Mouse (Mus musculus) kidney, embryonic 14.5 days (tissue): ENCODE data around the gene Obsl1. TPM values are rescaled to one million over a fixed set of nuclear protein-coding genes. Genes with fewer than 3 reads are reported as not detected.

Experiments used
- ATAC-seq: fragments of 200-750 bp; cut with Nextera tagmentation; 2 replicates; pipeline ENCODE4 v1.8.0; 2017; ENCODE audit warnings: moderate number of reproducible peaks, mild to moderate bottlenecking, moderate TSS enrichment, moderate library complexity; ENCODE audit not compliant: low FRiP score, low TSS enrichment
- H3K27ac ChIP-seq: fragments of 300-500 bp; sonication (generic); 2 replicates; pipeline ENCODE4 v1.5.1; 2014; ENCODE audit warnings: low read depth, mild to moderate bottlenecking, low read length, moderate library complexity, mixed read lengths
- H3K27me3 ChIP-seq: fragments of 300-500 bp; sonication (generic); 2 replicates; pipeline ENCODE4 v1.6.1; 2014; ENCODE audit warnings: mild to moderate bottlenecking, low read length; ENCODE audit not compliant: control insufficient read depth, insufficient read depth
- H3K36me3 ChIP-seq: fragments of 300-500 bp; sonication (generic); 2 replicates; pipeline ENCODE4 v1.6.1; 2014; ENCODE audit warnings: low read length, mixed read lengths; ENCODE audit not compliant: control insufficient read depth, insufficient read depth
- H3K4me1 ChIP-seq: fragments of 300-500 bp; sonication (generic); 2 replicates; pipeline ENCODE4 v1.6.1; 2014; ENCODE audit warnings: low read length, mixed read lengths; ENCODE audit not compliant: control insufficient read depth, insufficient read depth
- H3K4me2 ChIP-seq: fragments of 300-500 bp; sonication (generic); replicated peaks from 2 replicates; pipeline ENCODE4 v1.6.1; 2014; ENCODE audit warnings: low read depth, mild to moderate bottlenecking, low read length
- H3K4me3 ChIP-seq: fragments of 300-500 bp; sonication (generic); 2 replicates; pipeline ENCODE4 v1.5.1; 2014; ENCODE audit warnings: mild to moderate bottlenecking, low read length
- H3K9ac ChIP-seq: fragments of 300-500 bp; sonication (generic); 2 replicates; pipeline ENCODE4 v1.6.1; 2014; ENCODE audit warnings: low read depth, mild to moderate bottlenecking, low read length, moderate library complexity
- H3K9me3 ChIP-seq: fragments of 300-500 bp; sonication (generic); 2 replicates; pipeline ENCODE4 v1.6.1; 2016; ENCODE audit warnings: low read length; ENCODE audit not compliant: control insufficient read depth
- WGBS: fragments of 180-500 bp; shearing (Covaris S2); extraction: QIAGEN DNeasy Blood & Tissue Kit; methylation state at CpG from one replicate; pipeline ENCODE4 v1.1.7; 2014; 5-methylcytosine and 5-hydroxymethylcytosine counted together
- polyA plus RNA-seq: library from polyadenylated mRNA; unstranded; fragments of >200 nt; fragmentation: Nextera tagmentation; extraction: Ambion mirVana; gene quantifications from 2 replicates; pipeline ENCODE4 v1.2.1, GENCODE M21; 2014

The Obsl1 gene
- polyA plus RNA-seq, 1 experiment from 2014 or later: 79.8 TPM

DNA sequence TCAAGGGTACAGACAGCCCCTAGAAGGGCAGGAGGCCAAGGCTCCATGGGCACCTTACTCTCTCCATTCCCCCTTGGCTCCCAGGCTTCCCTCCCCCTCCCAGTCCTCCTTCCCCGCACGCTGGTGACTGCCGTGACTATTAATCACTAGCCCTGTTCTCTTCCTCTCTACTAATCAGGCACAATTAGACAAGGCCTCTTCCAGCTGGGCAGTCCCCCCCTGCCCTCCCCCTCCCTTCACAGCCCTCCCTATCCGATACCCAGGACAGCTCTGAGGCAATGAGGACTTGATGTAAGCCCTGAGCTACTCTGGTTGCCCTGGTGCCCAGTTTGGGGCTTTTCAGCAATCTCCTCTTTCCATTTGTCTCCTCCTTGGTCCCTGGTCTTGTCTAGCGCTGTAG is 50.3 kb downstream of the Obsl1 start:
- H3K4me3 ChIP-seq: no peak overlapping the region
- no peaks in the 10 kb centered on the region for H3K9me3 ChIP-seq
- peaks cover 56% of the 10 kb centered on the region for H3K4me1 ChIP-seq
- H3K27ac ChIP-seq: no peak overlapping the region
- no peak overlapping the region for H3K4me2 ChIP-seq
- WGBS: 14% methylated on average over 5 of the region's 5 CpGs
- H3K27me3 ChIP-seq: peaks cover 9% of the 10 kb centered on the region; the same call in 1 of the 2 replicates
- no peaks in the 10 kb centered on the region for H3K36me3 ChIP-seq
- H3K9ac ChIP-seq: no peak overlapping the region
- no peak for ATAC-seq

DNA sequence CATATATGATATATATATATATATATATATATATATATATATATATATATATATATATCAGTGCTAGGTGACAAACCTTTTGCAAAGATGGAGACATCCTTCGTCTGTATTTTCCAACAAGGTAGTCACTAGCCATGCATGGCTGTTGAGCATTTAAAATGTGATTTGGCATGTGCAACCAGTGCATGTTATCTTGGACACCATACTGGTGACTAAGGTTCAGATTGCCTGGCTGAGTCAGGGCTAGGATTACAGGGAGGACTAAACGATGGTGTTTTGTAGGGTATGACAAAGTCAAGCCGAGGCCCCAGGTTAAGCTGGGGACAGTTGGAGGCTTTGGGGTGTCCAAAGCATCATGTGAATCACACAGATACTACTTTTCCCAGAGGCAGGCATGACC is 50.8 kb downstream of the Obsl1 start:
- Histone ChIP-seq H3K4me1 (peaks cover 61% of the 10 kb centered on the region), H3K27me3 (peaks cover 14% of the 10 kb centered on the region)
- WGBS: 47% methylated on average over 3 of the region's 3 CpGs

DNA sequence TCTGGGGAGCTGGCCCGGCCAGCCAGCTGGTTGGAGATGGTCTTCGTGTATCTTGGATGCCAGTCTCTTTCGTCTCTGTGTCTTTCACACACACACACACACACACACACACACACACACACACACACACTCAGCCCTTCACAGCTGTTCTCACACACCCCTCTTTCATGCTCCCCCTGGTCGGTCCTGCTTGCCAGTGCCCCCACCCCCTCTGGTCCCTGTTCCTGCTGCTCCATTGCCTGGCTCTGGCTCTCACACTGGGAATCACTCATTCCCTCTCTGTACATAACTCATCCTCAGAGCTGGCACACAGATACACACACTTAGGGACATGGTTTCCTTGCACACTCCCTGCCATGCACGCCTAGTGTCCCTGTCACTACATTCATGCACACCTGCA is 54.4 kb downstream of the Obsl1 start:
- Histone ChIP-seq H3K9ac (no peak overlapping the region), H3K9me3 (no peaks in the 10 kb centered on the region), H3K27me3 (peaks cover 33% of the 10 kb centered on the region), H3K4me2 (no peak overlapping the region), H3K36me3 (no peaks in the 10 kb centered on the region), H3K4me1 (peaks cover 71% of the 10 kb centered on the region), H3K27ac (no peak overlapping the region), H3K4me3 (no peak overlapping the region)
- WGBS: 82% methylated on average over 1 of the region's 5 CpGs
- ATAC-seq: no peak

More for the DNA sequence above, 50.8 kb downstream of the Obsl1 start:
- H3K9ac ChIP-seq: no peak overlapping the region
- no peak overlapping the region for H3K4me3 ChIP-seq
- H3K27ac ChIP-seq: no peak overlapping the region
- no peaks in the 10 kb centered on the region for H3K9me3 ChIP-seq
- no peaks in the 10 kb centered on the region for H3K36me3 ChIP-seq
- no peak for ATAC-seq
- H3K4me2 ChIP-seq: no peak overlapping the region

DNA sequence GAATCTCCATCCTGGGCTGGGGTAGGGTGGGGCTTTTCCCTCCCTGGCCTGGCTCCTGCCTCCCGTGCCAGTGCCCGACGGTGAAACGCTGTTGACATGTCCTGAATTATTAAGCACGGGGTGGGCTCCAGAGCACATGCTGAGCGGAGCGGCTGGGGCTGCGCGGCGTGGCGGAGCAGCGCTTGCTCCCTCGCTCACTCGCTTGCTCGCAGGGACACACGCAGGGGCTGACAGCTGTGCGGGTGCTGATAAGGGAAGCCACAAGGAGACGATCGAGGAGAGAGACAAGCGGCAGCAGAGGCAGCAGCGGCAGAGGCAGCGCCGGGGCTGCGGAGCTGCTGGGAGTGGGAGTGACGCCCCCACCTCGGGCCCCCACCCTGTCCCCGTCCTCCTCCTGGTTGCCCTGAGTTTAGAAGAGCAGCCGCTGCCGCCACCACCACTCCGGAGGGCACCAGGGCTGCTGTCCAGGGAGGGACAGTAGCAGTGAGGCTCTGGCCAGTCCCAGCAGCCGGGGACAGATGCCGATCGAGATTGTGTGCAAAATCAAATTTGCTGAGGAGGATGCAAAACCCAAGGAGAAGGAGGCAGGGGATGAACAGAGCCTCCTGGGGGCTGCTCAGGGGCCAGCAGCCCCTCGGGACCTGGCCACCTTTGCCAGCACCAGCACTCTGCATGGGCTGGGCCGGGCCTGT is 55.8 kb downstream of the Obsl1 start, which contains the start of gene Asic4:
Gene Asic4 (plus strand): TSS at position 123 of the 692 bp plus-strand sequence.
- H3K4me1 ChIP-seq: peaks cover 73% of the 10 kb centered on the region

DNA sequence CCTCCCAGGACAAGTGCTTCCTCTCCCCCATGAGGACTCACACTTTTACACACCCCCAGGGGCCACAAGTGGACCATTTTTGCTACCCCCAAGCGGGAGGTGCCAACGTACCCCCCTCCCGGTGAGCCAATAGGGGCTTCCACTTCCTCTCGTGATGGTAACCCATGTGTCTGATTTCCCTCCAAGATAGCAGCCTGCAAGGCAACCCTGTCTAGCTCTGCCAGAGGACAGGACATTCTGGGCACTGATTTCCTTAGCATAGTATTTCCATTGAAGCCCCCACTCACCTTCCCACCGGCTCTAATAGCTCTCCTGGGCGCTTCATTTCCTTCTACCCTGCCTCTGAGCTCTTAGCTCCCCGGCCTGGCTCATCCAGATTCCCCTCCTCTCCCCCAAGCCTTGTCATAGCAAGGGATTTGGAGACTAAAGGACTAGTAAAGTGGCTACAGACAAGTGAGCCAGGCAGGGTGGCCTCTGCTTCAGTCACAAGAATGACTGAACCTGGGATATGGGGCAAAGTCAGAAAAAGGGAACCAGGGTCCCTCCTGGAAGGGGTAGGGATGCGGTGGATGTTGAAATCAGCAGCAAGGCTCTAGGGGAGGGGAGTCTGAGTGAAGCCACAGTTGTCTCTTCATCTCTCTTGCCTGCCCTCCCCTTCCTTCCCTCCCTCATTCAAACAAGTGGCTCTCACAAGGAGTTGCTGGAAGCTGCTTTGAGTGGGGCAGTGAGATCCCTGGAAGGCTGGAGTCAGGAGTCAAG is 56.7 kb downstream of the Obsl1 start:
- peaks cover 79% of the 10 kb centered on the region for H3K4me1 ChIP-seq
- WGBS: 11% methylated on average over 8 of the region's 8 CpGs
- ATAC-seq: no peak

More for the DNA sequence above, 55.8 kb downstream of the Obsl1 start, which contains the start of gene Asic4:
- Histone ChIP-seq H3K4me2 (peak within 1 kb of the TSS; percentile 61), H3K27ac (no peak within 1 kb of the TSS), H3K9ac (peak within 1 kb of the TSS; percentile 53), H3K27me3 (peaks cover 33% of the 10 kb centered on the region), H3K4me3 (peak within 1 kb of the TSS; percentile 27), H3K36me3 (no peaks in the 10 kb centered on the region), H3K9me3 (no peaks in the 10 kb centered on the region)
- WGBS: 2% methylated on average over 35 of the region's 35 CpGs
- no peak for ATAC-seq

DNA sequence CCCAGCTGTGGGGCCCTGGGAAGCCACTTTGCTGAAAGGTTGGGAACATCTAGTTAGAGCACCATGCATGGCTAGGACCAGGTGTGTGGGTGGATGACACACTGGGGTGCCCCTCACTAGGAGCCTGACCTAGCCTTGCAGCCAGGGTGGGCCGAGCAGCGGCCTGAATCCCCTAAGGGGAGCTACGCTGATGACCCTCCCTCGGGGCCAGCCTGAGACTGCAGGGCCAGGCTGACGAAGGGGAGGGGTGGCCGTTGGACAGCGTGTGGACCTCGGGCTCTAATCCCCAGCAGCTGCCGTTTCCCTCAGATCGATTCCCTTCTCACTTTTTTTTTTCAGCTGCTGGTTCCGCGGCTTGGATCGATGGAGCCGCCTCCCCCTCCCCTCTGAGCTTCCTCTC is 57.3 kb downstream of the Obsl1 start:
- H3K36me3 ChIP-seq: no peaks in the 10 kb centered on the region
- no peak overlapping the region for H3K27ac ChIP-seq
- H3K4me3 ChIP-seq: no peak overlapping the region
- no peak for ATAC-seq
- H3K27me3 ChIP-seq: peaks cover 33% of the 10 kb centered on the region
- WGBS: 2% methylated on average over 14 of the region's 14 CpGs
- peaks cover 79% of the 10 kb centered on the region for H3K4me1 ChIP-seq
- H3K9me3 ChIP-seq: no peaks in the 10 kb centered on the region
- H3K4me2 ChIP-seq: peak overlapping the region; percentile 19; the same call in 1 of the 2 replicates
- no peak overlapping the region for H3K9ac ChIP-seq

More for the DNA sequence above, 56.7 kb downstream of the Obsl1 start:
- Histone ChIP-seq H3K27me3 (peaks cover 33% of the 10 kb centered on the region), H3K4me3 (no peak overlapping the region), H3K36me3 (no peaks in the 10 kb centered on the region), H3K4me2 (peak overlapping the region; percentile 61; the same call in 1 of the 2 replicates), H3K9me3 (no peaks in the 10 kb centered on the region), H3K9ac (no peak overlapping the region), H3K27ac (no peak overlapping the region)

DNA sequence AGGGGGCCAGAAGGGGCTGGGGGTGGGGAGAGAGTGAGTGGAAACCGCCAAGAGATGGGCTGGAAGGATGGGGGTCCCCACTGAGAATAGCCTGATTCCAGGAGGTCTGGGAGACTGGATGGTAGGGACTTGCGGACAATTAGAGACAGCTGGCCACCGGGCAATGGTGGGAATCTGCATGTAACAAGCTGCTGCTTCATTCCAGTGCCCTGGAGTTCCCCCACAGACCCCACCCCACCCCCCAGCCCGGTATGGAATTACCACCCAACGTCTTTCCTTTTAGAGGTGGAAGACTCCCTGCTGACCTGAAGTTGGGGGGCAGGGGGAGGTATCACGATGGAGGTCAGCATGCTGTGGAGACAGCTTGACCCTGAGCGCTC is 58.2 kb downstream of the Obsl1 start:
- Histone ChIP-seq H3K9me3 (no peaks in the 10 kb centered on the region), H3K4me3 (0 out of 2 replicates have a peak overlapping the region, but pooled peaks have one; percentile 3), H3K27me3 (peaks cover 33% of the 10 kb centered on the region), H3K9ac (peak overlapping the region; percentile 8; the same call in 1 of the 2 replicates), H3K4me1 (peaks cover 84% of the 10 kb centered on the region), H3K27ac (peak overlapping the region; percentile 81; the same call in 1 of the 2 replicates), H3K4me2 (peak overlapping the region; percentile 37), H3K36me3 (no peaks in the 10 kb centered on the region)
- ATAC-seq: no peak
- WGBS: 2% methylated on average over 7 of the region's 7 CpGs

DNA sequence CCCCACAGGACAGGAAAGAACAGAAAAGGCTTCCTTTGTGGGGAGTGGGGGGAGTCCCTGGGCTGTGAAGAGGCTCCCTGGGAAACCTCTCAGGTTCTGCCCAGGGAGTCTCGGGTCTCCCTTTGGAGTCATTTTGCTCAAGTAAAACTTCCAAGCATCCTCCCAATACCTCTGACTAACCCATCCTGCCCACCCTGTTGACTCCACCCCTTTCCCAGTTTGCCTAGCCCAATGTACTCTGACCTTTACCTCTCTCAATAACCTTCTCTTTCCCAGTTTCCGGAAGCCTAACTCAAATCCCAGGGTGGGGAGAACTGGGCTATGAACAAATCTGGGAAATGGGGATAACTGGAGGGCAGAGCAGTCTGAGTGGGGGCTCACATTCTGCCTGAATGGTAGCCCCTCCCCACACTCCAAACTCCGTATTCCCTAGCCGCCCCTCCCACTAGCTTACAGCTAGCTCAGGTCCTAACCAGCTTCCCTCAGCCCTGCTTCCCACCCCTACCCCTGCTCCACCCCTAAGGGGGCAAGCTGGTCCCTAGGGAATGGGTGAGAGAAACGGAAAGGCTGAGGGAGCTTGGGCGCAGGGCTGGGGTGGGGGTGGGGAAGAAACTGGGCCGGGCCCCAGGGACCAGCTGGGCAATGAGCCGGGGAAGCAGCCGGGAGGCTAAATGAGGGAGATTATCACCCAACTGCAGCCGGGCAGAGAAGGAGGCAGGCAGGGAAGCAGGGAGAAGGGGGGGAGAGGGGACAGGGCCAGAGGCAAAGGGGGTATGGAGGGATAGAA is 58.8 kb downstream of the Obsl1 start:
- Histone ChIP-seq H3K4me2 (peak overlapping the region; percentile 37), H3K27ac (peak overlapping the region; percentile 81), H3K27me3 (peaks cover 33% of the 10 kb centered on the region), H3K4me3 (peak overlapping the region; percentile 3; the same call in 1 of the 2 replicates), H3K9ac (peak overlapping the region; percentile 8; the same call in 1 of the 2 replicates), H3K4me1 (peaks cover 89% of the 10 kb centered on the region), H3K36me3 (no peaks in the 10 kb centered on the region), H3K9me3 (no peaks in the 10 kb centered on the region)
- 3% methylated on average over 10 of the region's 10 CpGs for WGBS
- ATAC-seq: peak; percentile 5; the same call in 1 of the 2 replicates
